Comparison of ENCODE assay signal across 13 mouse cellular contexts in genomic region chr10:86990666-86991065, GRCm38 (mm10). TPM values are rescaled to one million over a fixed set of nuclear protein-coding genes. Genes with fewer than 3 reads are reported as not detected.
A peak's percentile ranks its signal among the peaks of the same experiment; 100 is the strongest.
DNase-seq lines count a peak whose midpoint lies in the region; ATAC-seq and TF ChIP-seq lines count a peak whose summit lies in the region.
"Had no signal": no experiment of that assay in that cellular context is flagged by ENCODE, and none has a peak within 500 bp of the region (broad histone marks: within the 10 kb centered on the region; RNA-seq: fewer than 3 reads in every experiment).

No protein-coding gene starts in this region.

- WGBS in heart, embryonic 11.5 days (ENCODE audit: insufficient replicate concordance), result 3% methylated on average over 9 of the region's 9 CpGs
- 35% methylated on average over 9 of the region's 9 CpGs for WGBS in heart, adult 2 months
- 25% methylated on average over 9 of the region's 9 CpGs for WGBS in intestine, embryonic 14.5 days
- 82% methylated on average over 9 of the region's 9 CpGs for WGBS in midbrain, embryonic 10.5 days

- H3K79me2 ChIP-seq in heart, adult 2 months (replicated peaks; ENCODE audit: control insufficient read depth, insufficient read depth, low read length), result no peaks in the 10 kb centered on the region

- intact Hi-C loops in heart, adult 2 months (cut with DNase I), result no loop called here

- peak overlapping the region; percentile 32 for H3K4me2 ChIP-seq in heart, embryonic 11.5 days
- no peak overlapping the region for H3K4me2 ChIP-seq in intestine, embryonic 14.5 days (ENCODE audit: low read length)
- H3K4me2 ChIP-seq: forebrain, embryonic 13.5 days had no signal

- no peak for TF ChIP-seq CTCF in heart, adult 2 months (IDR thresholded peaks at IDR 0.05)

- no peak for TF ChIP-seq EP300 in heart, adult 2 months (IDR thresholded peaks at IDR 0.05; ENCODE audit: insufficient read depth, low read depth, low read length)

- H3K4me3 ChIP-seq in heart, embryonic 11.5 days (ENCODE audit: low read depth, low read length), result no peak overlapping the region
- no peak overlapping the region for H3K4me3 ChIP-seq in heart, adult 2 months
- no peak overlapping the region for H3K4me3 ChIP-seq in intestine, embryonic 14.5 days (ENCODE audit: low read depth, low read length)
- no peak overlapping the region for H3K4me3 ChIP-seq in midbrain, embryonic 10.5 days
- H3K4me3 ChIP-seq: forebrain, embryonic 13.5 days had no signal

- no peaks in the 10 kb centered on the region for H3K9me3 ChIP-seq in heart, embryonic 11.5 days (replicated peaks; ENCODE audit: control insufficient read depth, low read length)
- H3K9me3 ChIP-seq in intestine, embryonic 14.5 days (ENCODE audit: control insufficient read depth, low read length), result no peaks in the 10 kb centered on the region
- no peaks in the 10 kb centered on the region for H3K9me3 ChIP-seq in midbrain, embryonic 10.5 days (replicated peaks)
- H3K9me3 ChIP-seq: forebrain, embryonic 13.5 days had no signal

- no peak overlapping the region for H3K9ac ChIP-seq in heart, embryonic 11.5 days (ENCODE audit: low read depth, low read length)
- H3K9ac ChIP-seq in heart, adult 2 months (ENCODE audit: low read depth, low read length), result no peak overlapping the region
- H3K9ac ChIP-seq in intestine, embryonic 14.5 days (ENCODE audit: low read length), result no peak overlapping the region
- H3K9ac ChIP-seq: forebrain, embryonic 13.5 days had no signal

- H3K27ac ChIP-seq in heart, embryonic 11.5 days (ENCODE audit: low read depth, low read length), result peak overlapping the region; percentile 29
- no peak overlapping the region for H3K27ac ChIP-seq in heart, adult 2 months
- 0 out of 2 replicates have a peak overlapping the region, but pooled peaks have one; percentile 43 for H3K27ac ChIP-seq in intestine, embryonic 14.5 days (ENCODE audit: low read depth)
- no peak overlapping the region for H3K27ac ChIP-seq in midbrain, embryonic 10.5 days (replicated peaks)
- H3K27ac ChIP-seq: forebrain, embryonic 13.5 days had no signal

- TF ChIP-seq POLR2A in heart, adult 2 months (IDR thresholded peaks at IDR 0.05; ENCODE audit: insufficient read depth, low read depth, low read length), result no peak

- ATAC-seq in heart, embryonic 11.5 days (replicated peaks; ENCODE audit: insufficient number of reproducible peaks, low FRiP score, low TSS enrichment), result no peak
- ATAC-seq in intestine, embryonic 14.5 days (replicated peaks; ENCODE audit: low FRiP score, low TSS enrichment, low read depth), result peak; percentile 77; the same call in 1 of the 2 replicates
- ATAC-seq in megakaryocyte progenitor cell, adult 5-6 weeks (replicated peaks; ENCODE audit: poor library complexity), result peak; percentile 96
- ATAC-seq: forebrain, embryonic 13.5 days had no signal

- H3K27me3 ChIP-seq in heart, embryonic 11.5 days (ENCODE audit: control insufficient read depth, insufficient read depth, low read length), result peaks cover 8% of the 10 kb centered on the region
- H3K27me3 ChIP-seq in heart, adult 2 months (ENCODE audit: control insufficient read depth, insufficient read depth, low read length), result no peaks in the 10 kb centered on the region
- no peaks in the 10 kb centered on the region for H3K27me3 ChIP-seq in intestine, embryonic 14.5 days (replicated peaks; ENCODE audit: control insufficient read depth, insufficient read depth, low read length)
- H3K27me3 ChIP-seq in midbrain, embryonic 10.5 days (ENCODE audit: low read depth, poor library complexity, severe bottlenecking), result no peaks in the 10 kb centered on the region
- H3K27me3 ChIP-seq: forebrain, embryonic 13.5 days had no signal

- no peaks in the 10 kb centered on the region for H3K36me3 ChIP-seq in heart, embryonic 11.5 days (ENCODE audit: control insufficient read depth, insufficient read depth, low read length)
- no peaks in the 10 kb centered on the region for H3K36me3 ChIP-seq in heart, adult 2 months (ENCODE audit: control insufficient read depth, insufficient read depth, low read length)
- H3K36me3 ChIP-seq in intestine, embryonic 14.5 days (ENCODE audit: control insufficient read depth, insufficient read depth, low read length), result no peaks in the 10 kb centered on the region
- no peaks in the 10 kb centered on the region for H3K36me3 ChIP-seq in midbrain, embryonic 10.5 days

- H3K4me1 ChIP-seq in heart, embryonic 11.5 days (ENCODE audit: control insufficient read depth, insufficient read depth, low read length), result peaks cover 11% of the 10 kb centered on the region
- H3K4me1 ChIP-seq in heart, adult 2 months (ENCODE audit: control insufficient read depth, insufficient read depth, low read length), result no peaks in the 10 kb centered on the region
- H3K4me1 ChIP-seq in intestine, embryonic 14.5 days (replicated peaks; ENCODE audit: control insufficient read depth, insufficient read depth, low read length), result 0 out of 2 replicates have a peak, but pooled peaks cover 3% of the 10 kb centered on the region
- no peaks in the 10 kb centered on the region for H3K4me1 ChIP-seq in midbrain, embryonic 10.5 days
- H3K4me1 ChIP-seq: forebrain, embryonic 13.5 days had no signal

- DNase-seq in heart, adult 2 months, result no peak
- peak; percentile 66 for DNase-seq in adrenal gland, adult 2 months
- DNase-seq in intestine, embryonic 14.5 days (ENCODE audit: low spot score), result no peak
- no peak for DNase-seq in thymus, postnatal 10 days (ENCODE audit: low spot score in 2 of 2)
- no peak for DNase-seq in midbrain, embryonic 10.5 days (ENCODE audit: low spot score)
- DNase-seq in left cerebral cortex, adult 9 months (ENCODE audit: low spot score in 2 of 2), result no peak
- DNase-seq: kidney, adult 18-20 months; lung, adult 18-20 months; thymus, postnatal 25 days had no signal

RNA-seq across cellular contexts. Expression of gene Stab2, which starts 17.2 kb away (rescaled TPM):
- 0.41 and 1.5 TPM in 2 replicates for polyA plus RNA-seq in heart, embryonic 11.5 days (2014; fragmentation: Nextera tagmentation; extraction: Ambion mirVana)
- under 1 TPM; 0.23 to 0.29 TPM for total RNA-seq in heart, adult 2 months (2021)
- 0.29 and 0.53 TPM in 2 replicates for polyA plus RNA-seq in heart, adult 2 months (2012; rRNA removed)
- total RNA-seq in adrenal gland, adult 2 months (2021), result under 1 TPM; 0.29 to 0.45 TPM
- polyA plus RNA-seq in adrenal gland, adult 2 months (2012; rRNA removed), result 0.28 and 0.67 TPM in 2 replicates
- 1.3 and 2.6 TPM in 2 replicates for polyA plus RNA-seq in intestine, embryonic 14.5 days (2014; fragmentation: Nextera tagmentation; extraction: Ambion mirVana)
- total RNA-seq in megakaryocyte progenitor cell, adult 5-6 weeks (2015), result not detected in 2 replicates
- total RNA-seq in megakaryocyte progenitor cell, adult 5-6 weeks (2017), result 0.41 TPM in 1 of 2 replicates, not detected in the other
- polyA plus RNA-seq in midbrain, embryonic 10.5 days (2016; fragmentation: Nextera tagmentation; extraction: Ambion mirVana), result 0.14 and 0.19 TPM in 2 replicates
- total RNA-seq: monocyte, adult 5-6 weeks had no signal

Comparison
In these comparisons a context has a peak if more than half of its experiments do, and no peak if none do; other contexts are left out.
1. H3K27ac ChIP-seq: peak in heart, embryonic 11.5 days (single experiment) and intestine, embryonic 14.5 days (single experiment); none in heart, adult 2 months (single experiment) and midbrain, embryonic 10.5 days (single experiment).